Mouse (Mus musculus): ENCODE measurements around the gene Adam23. TPM values are rescaled to one million over a fixed set of nuclear protein-coding genes. Genes with fewer than 3 reads are reported as not detected.

Adam23 gene
- polyA plus RNA-seq, 1 experiment from 2014 or later = 14.4 TPM

DNA sequence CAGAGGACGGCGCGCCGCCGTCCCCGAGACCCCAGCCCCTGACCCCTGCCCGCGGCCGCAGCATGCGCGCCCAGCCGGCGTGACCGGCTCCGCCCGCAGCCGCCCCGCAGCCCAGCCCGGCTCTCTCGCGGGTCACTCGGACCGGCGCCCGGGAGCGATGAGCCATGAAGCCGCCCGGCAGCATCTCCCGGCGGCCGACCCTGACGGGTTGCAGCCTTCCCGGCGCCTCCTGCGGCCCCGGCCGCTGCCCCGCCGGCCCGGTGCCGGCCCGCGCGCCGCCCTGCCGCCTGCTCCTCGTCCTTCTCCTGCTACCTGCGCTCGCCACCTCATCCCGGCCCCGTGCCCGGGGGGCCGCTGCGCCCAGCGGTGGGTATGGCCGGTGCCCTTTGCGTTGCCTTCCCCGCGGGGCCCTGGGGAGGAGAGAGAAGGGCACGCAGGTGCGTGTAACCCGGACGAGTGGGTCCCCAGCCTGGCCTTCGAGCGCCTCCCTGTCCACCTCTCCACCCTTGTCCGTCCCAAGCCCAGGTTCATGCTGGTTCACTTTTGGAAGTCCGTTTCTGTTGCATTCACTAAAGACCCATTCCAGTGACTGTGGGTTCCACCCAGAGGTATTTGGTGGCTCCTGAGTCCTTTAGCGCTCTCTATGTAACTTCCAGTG, 485 bp downstream of the Adam23 start:
- Histone ChIP-seq H3K4me1 (peaks cover 9% of the 10 kb centered on the region), H3K4me3 (peak overlapping the region; percentile 94), H3K9ac (peak overlapping the region; percentile 79), H3K27ac (peak overlapping the region; percentile 82), H3K27me3 (replicated peaks) (no peaks in the 10 kb centered on the region), H3K9me3 (no peaks in the 10 kb centered on the region), H3K36me3 (replicated peaks) (no peaks in the 10 kb centered on the region), H3K4me2 (peak overlapping the region; percentile 92)
- ATAC-seq (replicated peaks) = peak; percentile 68
- under 1% methylated on average over 52 of the region's 68 CpGs for WGBS

DNA sequence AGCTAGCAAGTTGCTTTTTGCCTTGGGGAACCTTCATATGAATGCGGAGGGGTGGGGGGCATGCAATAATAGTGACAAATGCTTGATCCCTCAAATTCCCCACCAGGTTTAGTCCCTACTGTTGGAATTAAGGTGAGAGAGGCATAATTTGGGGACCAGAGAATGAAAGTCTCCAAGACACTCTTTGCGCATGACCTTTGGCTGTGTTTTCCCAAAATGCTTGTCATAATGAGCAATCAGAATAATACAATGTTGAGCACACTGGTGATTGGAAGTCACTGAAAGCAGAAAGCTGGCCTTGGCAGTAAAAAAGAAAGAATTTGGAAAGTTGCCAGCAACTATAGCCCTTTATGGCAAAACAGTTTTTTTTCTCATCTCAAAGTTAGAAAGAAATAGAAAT, 1.0 kb downstream of the Adam23 start:
- Histone ChIP-seq H3K4me2 (peak overlapping the region; percentile 92), H3K4me1 (peaks cover 9% of the 10 kb centered on the region), H3K9me3 (no peaks in the 10 kb centered on the region), H3K27me3 (replicated peaks) (no peaks in the 10 kb centered on the region), H3K9ac (peak overlapping the region; percentile 79), H3K36me3 (replicated peaks) (no peaks in the 10 kb centered on the region), H3K4me3 (peak overlapping the region; percentile 94), H3K27ac (peak overlapping the region; percentile 7; the same call in 1 of the 2 replicates)
- ATAC-seq (replicated peaks) = no peak
- WGBS = 63% methylated on average over 2 of the region's 2 CpGs

DNA sequence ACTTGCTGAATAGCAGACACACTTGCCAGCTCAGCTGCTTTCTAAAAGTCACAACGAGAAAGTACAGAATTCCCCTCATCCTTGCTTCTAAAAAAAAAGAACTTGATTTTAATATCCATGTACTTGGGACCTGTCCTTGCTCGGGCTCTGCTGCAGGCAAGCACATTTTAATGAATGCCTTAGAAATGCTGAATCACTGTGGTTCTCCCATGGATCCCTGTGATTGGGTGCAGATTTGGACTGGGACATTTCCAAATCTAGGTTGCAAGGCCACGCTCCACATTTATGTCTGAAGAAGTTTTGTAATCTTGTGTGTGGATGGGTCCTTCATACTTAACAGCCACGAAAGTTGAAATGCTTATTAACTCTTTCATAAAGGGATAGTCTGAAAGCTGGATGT, 4.4 kb downstream of the Adam23 start:
- Histone ChIP-seq H3K4me1 (peaks cover 8% of the 10 kb centered on the region), H3K9me3 (no peaks in the 10 kb centered on the region), H3K4me3 (no peak overlapping the region), H3K4me2 (no peak overlapping the region), H3K9ac (no peak overlapping the region), H3K36me3 (replicated peaks) (no peaks in the 10 kb centered on the region), H3K27me3 (replicated peaks) (no peaks in the 10 kb centered on the region), H3K27ac (no peak overlapping the region)
- WGBS = 82% methylated on average over 4 of the region's 4 CpGs
- ATAC-seq (replicated peaks) = no peak

DNA sequence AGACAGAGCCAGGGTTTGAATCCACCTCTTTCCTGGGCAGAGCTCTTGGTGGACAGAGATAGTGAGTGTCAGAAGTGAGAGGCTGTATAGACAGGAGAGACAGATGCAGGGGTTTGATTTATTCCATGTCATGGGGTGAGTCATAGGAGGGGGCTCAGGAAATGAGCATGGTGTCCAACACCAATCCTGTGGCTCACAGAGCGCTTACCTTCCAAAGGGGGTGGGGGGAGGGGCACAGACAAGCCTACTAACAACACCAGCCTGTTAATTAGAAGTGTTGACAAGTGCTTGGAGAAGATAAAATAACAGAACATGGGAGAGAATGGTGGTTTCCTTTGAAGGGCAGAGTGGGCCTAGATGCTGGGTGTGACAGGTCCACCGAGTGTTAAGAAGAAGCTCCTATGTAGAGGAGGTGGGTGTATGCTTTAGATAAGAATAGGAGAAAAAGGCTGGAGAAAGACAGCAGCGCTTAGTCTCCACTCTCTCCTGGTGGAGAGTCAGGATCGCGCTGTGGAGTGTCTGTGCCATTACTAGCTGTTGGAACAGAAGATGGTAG, 7.7 kb downstream of the Adam23 start:
- Histone ChIP-seq H3K27me3 (replicated peaks) (no peaks in the 10 kb centered on the region), H3K9me3 (no peaks in the 10 kb centered on the region), H3K4me3 (no peak overlapping the region), H3K9ac (no peak overlapping the region), H3K4me1 (no peaks in the 10 kb centered on the region), H3K4me2 (no peak overlapping the region), H3K36me3 (replicated peaks) (no peaks in the 10 kb centered on the region), H3K27ac (no peak overlapping the region)
- 89% methylated on average over 5 of the region's 5 CpGs for WGBS
- no peak for ATAC-seq (replicated peaks)

DNA sequence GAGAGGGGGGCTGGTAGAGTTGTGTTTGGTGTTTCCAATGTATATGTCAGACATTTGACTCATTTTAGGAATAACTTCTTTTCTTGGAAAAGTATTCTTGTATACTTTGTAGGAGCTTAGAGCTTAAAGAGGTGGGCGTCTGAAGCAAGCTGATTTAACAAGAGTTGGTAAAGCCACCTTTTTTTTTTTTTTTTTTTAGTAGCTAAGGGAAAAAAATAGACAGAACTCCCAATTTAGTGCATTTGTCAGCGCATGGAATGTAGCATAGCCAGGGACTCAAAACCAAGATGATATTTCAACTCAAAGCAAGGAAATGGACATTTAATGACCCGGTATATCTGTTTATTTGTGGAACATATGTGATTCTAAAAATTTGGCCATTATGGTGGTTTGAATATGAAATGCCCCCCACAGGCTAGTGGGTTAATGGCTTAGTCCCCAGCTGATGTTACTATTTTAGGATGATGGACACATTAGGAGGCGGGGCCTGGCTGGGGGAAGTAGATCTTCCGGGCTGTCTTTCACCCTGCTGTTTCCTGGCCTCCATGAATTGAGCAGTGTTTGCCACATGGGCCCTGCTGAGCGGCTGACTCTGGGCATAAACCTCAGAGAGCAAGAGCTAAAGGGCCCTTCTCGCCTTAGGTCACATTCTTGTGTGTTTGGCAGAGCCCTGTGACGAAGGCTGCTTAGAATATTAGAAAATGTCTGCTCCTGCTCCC, 12.3 kb downstream of the Adam23 start:
- H3K36me3 ChIP-seq (replicated peaks) = no peaks in the 10 kb centered on the region
- H3K9ac ChIP-seq = no peak overlapping the region
- H3K4me3 ChIP-seq = no peak overlapping the region
- H3K4me1 ChIP-seq = no peaks in the 10 kb centered on the region
- no peak for ATAC-seq (replicated peaks)
- no peaks in the 10 kb centered on the region for H3K9me3 ChIP-seq
- WGBS = 77% methylated on average over 8 of the region's 8 CpGs
- H3K27ac ChIP-seq = no peak overlapping the region
- H3K4me2 ChIP-seq = no peak overlapping the region
- H3K27me3 ChIP-seq (replicated peaks) = no peaks in the 10 kb centered on the region

DNA sequence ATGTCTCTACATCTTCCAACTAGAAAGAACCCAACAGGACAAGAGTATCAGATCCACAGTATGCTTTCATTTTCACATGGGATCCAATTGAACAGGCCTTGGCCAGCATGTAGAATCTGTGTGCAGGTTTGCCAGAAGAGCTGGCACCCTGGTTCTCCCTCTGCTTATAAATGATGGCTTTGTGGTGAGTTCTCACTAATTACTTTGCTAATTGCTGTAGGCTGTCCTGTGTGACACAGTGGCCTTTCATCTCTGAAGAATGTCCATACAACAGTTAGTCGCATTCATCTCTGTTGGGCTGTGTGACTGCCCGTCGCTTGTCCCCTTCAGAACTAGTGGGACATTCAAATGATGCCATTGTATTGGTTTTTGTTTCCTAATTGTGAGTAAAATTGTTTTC, 13.5 kb downstream of the Adam23 start:
- WGBS = 73% methylated on average over 3 of the region's 3 CpGs
- H3K4me2 ChIP-seq = no peak overlapping the region
- H3K27ac ChIP-seq = no peak overlapping the region
- H3K36me3 ChIP-seq (replicated peaks) = no peaks in the 10 kb centered on the region
- no peaks in the 10 kb centered on the region for H3K9me3 ChIP-seq
- ATAC-seq (replicated peaks) = no peak
- H3K4me3 ChIP-seq = no peak overlapping the region
- no peaks in the 10 kb centered on the region for H3K27me3 ChIP-seq (replicated peaks)
- no peaks in the 10 kb centered on the region for H3K4me1 ChIP-seq
- no peak overlapping the region for H3K9ac ChIP-seq

DNA sequence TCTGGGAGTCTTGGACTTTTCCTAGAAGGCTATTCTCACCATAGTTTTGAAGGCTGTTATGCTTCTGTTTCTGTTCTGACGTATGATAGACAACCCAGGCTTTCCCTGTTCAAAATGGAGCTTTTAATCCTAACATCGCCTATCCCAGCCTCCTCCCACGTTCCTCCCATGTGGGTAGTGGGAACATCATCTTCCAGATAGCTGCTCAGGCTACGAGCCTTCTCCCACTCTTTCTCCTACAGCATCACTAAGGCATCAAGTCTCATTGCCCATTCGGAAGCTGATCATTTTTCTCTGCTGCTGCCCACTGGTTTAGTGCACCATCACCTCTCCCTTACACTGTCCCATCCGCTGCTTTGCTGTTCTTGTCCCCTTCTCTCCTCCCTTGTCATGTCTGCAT, 14.2 kb downstream of the Adam23 start:
- Histone ChIP-seq H3K36me3 (replicated peaks) (no peaks in the 10 kb centered on the region), H3K27ac (no peak overlapping the region), H3K4me3 (no peak overlapping the region), H3K9me3 (no peaks in the 10 kb centered on the region), H3K4me2 (no peak overlapping the region), H3K27me3 (replicated peaks) (no peaks in the 10 kb centered on the region), H3K4me1 (no peaks in the 10 kb centered on the region), H3K9ac (no peak overlapping the region)
- 82% methylated on average over 6 of the region's 6 CpGs for WGBS
- ATAC-seq (replicated peaks) = no peak

DNA sequence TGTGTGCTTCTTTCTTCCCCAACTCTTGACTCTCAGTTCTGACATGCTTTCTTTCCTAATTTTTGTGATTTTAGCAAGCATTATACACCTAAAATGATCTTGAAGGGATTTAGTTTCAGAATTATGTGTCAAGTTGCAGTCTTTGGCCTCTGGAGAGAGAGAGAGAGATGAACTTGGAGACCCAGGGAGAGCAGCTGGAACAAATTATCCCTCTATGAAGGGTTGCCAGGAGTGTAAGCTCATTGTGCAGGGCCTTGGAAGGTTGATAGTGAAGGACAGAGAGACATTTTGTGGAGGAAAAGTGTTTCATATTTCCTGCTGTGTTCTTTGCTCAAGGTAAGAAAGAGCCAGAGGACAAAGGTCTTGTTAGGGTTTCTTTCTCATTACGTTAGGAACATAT, 18.8 kb downstream of the Adam23 start:
- no peak for ATAC-seq (replicated peaks)
- Histone ChIP-seq H3K9ac (no peak overlapping the region), H3K36me3 (replicated peaks) (no peaks in the 10 kb centered on the region), H3K9me3 (no peaks in the 10 kb centered on the region), H3K27ac (no peak overlapping the region), H3K27me3 (replicated peaks) (no peaks in the 10 kb centered on the region), H3K4me1 (no peaks in the 10 kb centered on the region), H3K4me3 (no peak overlapping the region), H3K4me2 (no peak overlapping the region)
- 84% methylated on average over 1 of the region's 1 CpGs for WGBS

DNA sequence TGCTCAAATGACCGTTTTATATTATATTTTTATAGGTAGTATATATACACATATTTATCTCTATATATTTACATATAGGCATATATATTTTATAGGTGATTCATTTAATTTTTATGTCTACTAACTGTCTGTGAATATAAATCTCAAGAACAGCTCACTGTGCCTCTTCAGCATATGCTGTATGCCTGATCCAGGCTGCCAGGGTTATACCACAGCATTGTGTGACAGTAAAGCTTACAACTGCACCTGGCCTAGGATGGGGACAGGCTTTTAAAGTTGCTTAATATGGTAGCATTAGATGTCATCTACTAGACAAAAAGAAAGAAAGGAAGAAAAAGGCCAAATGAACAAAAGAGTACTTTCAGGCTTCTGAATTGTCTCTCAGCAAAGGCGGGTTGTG, 27.6 kb downstream of the Adam23 start:
- peaks cover 14% of the 10 kb centered on the region for H3K4me1 ChIP-seq
- WGBS = 76% methylated on average over 2 of the region's 2 CpGs
- ATAC-seq (replicated peaks) = no peak

DNA sequence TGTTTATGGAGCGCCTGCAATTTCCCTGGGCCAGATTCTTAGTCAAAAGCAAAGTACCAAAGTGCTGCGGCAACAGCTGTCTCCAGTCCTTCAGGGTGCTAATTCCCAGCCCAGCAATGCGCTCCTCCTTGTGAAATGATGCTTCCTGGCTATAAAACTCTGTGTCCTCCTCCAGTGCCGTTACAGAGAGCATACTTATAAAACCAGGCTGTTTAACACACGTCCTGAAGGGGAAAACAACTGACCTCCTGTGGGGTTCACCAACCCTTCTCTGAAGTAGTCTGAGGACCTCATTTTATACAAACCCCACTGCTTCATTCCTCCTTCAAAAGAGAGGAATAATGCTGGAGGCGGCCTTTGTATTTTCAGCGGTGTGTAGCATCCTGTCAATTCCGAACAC, 28.0 kb downstream of the Adam23 start:
- 21% methylated on average over 8 of the region's 8 CpGs for WGBS
- no peaks in the 10 kb centered on the region for H3K9me3 ChIP-seq
- no peaks in the 10 kb centered on the region for H3K36me3 ChIP-seq (replicated peaks)
- no peak for ATAC-seq (replicated peaks)
- H3K4me3 ChIP-seq = no peak overlapping the region
- peaks cover 14% of the 10 kb centered on the region for H3K4me1 ChIP-seq
- H3K27me3 ChIP-seq (replicated peaks) = no peaks in the 10 kb centered on the region
- H3K4me2 ChIP-seq = no peak overlapping the region
- 0 out of 2 replicates have a peak overlapping the region, but pooled peaks have one; percentile 11 for H3K27ac ChIP-seq
- no peak overlapping the region for H3K9ac ChIP-seq

More for the DNA sequence above, 27.6 kb downstream of the Adam23 start:
- Histone ChIP-seq H3K4me3 (no peak overlapping the region), H3K9ac (no peak overlapping the region), H3K27me3 (replicated peaks) (no peaks in the 10 kb centered on the region), H3K27ac (no peak overlapping the region), H3K9me3 (no peaks in the 10 kb centered on the region), H3K4me2 (no peak overlapping the region), H3K36me3 (replicated peaks) (no peaks in the 10 kb centered on the region)

DNA sequence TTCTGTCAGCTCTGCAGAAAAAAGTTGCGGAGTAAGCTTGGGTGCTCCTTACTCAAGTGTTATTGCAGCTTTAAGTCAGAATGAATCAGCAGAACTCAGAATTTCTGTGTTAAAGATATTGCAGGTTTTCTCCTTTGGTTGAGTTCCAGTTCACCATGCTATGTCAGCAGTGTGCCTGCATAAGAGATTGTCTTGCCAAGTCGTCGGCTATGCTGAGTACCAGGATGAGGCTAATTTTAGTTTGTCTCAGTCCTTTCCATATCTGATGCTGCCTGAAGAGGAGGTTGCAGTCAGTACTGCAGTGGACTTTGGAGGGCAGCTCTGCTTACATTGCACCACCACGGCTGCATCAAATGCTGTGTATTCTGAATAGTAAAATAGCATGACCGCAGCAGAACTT, 33.3 kb downstream of the Adam23 start:
- H3K9ac ChIP-seq = no peak overlapping the region
- H3K36me3 ChIP-seq (replicated peaks) = no peaks in the 10 kb centered on the region
- H3K27ac ChIP-seq = no peak overlapping the region
- H3K4me1 ChIP-seq = peaks cover 2% of the 10 kb centered on the region
- no peak overlapping the region for H3K4me2 ChIP-seq
- no peak overlapping the region for H3K4me3 ChIP-seq
- no peaks in the 10 kb centered on the region for H3K9me3 ChIP-seq
- no peak for ATAC-seq (replicated peaks)
- WGBS = 93% methylated on average over 5 of the region's 5 CpGs
- H3K27me3 ChIP-seq (replicated peaks) = no peaks in the 10 kb centered on the region

DNA sequence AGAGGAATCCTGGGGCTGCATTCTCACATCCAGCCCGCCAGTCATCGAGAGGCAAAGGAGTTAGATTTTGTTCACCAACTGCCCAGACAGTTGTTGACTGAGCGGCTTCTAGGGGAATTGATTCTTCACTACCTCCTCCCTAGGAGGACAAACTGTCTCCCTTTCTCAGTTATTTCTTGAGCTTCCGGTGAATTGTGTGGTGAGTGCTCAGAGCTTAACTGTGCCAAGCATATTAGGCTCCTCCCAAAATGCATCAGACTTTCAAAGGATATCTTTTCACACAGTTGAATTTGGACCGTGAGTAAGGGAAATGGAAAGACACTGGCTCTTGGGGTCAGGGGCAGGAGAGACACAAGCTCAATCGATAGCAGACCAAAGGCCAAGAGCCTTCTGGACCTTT, 39.0 kb downstream of the Adam23 start:
- Histone ChIP-seq H3K27me3 (replicated peaks) (no peaks in the 10 kb centered on the region), H3K36me3 (replicated peaks) (0 out of 2 replicates have a peak, but pooled peaks cover 3% of the 10 kb centered on the region), H3K4me3 (no peak overlapping the region), H3K4me2 (no peak overlapping the region), H3K4me1 (no peaks in the 10 kb centered on the region), H3K27ac (no peak overlapping the region), H3K9ac (no peak overlapping the region), H3K9me3 (no peaks in the 10 kb centered on the region)
- WGBS = 93% methylated on average over 6 of the region's 6 CpGs
- no peak for ATAC-seq (replicated peaks)

DNA sequence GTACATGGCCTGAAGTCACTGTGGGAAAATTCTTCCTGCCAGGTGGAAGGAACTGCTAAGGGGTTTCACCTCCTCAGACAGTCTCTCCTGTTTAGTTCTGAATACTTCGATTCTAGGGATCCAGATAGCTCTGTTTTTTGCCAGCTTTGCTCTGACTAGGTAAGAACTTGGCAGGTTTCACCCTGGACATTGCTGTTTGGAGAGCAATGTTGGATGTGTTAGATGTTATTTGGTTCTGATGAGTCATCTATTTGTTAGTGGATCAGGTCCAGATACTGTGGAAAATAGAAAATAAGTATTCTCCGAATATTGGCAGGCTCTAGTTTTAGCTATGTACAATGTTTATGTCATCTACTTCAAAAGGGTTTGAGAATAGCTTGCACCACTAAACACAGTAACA, 41.0 kb downstream of the Adam23 start:
- Histone ChIP-seq H3K4me2 (no peak overlapping the region), H3K9ac (no peak overlapping the region), H3K9me3 (no peaks in the 10 kb centered on the region), H3K27ac (no peak overlapping the region), H3K36me3 (replicated peaks) (0 out of 2 replicates have a peak, but pooled peaks cover 3% of the 10 kb centered on the region), H3K27me3 (replicated peaks) (no peaks in the 10 kb centered on the region), H3K4me1 (no peaks in the 10 kb centered on the region), H3K4me3 (no peak overlapping the region)
- WGBS = 90% methylated on average over 2 of the region's 2 CpGs
- no peak for ATAC-seq (replicated peaks)

Measured in midbrain, embryonic 15.5 days (tissue).